Mouse (Mus musculus) common myeloid progenitor, adult 5-6 weeks (primary cell): ENCODE results near the gene Med23. TPM values are rescaled to one million over a fixed set of nuclear protein-coding genes. Genes with fewer than 3 reads are reported as not detected.

Source experiments
- ATAC-seq: replicated peaks from 2 replicates; pipeline ENCODE4 v1.8.0; 2016; ENCODE audit warnings: low read depth, mild to moderate bottlenecking, moderate TSS enrichment, inconsistent platforms; ENCODE audit not compliant: poor library complexity, severe bottlenecking
- total RNA-seq: library from RNA; stranded (forward); fragments of 200-1000, 187-1606 nt; gene quantifications from 2 replicates; pipeline ENCODE4 v1.2.3, GENCODE M21; 2017

Gene Med23
- total RNA-seq, 1 experiment from 2014 or later, result 27.5 TPM

GRCm38 (mm10) chr10:24958280-24959042 is 88.7 kb downstream of the Med23 start:
- ATAC-seq, result no peak

- ATAC-seq, result no peak
Observed at GRCm38 (mm10) chr10:24959043-24959916, 89.5 kb downstream of the Med23 start.

GRCm38 (mm10) chr10:24961112-24961511 is 91.3 kb downstream of the Med23 start:
- ATAC-seq, result 0 out of 2 replicates have a peak, but pooled peaks have one; percentile 50

GRCm38 (mm10) chr10:24961889-24962288 is 92.1 kb downstream of the Med23 start:
- no peak for ATAC-seq

Other genes with a start within 250 kb of the Med23 start
- 3.3 and 4.8 TPM in 2 replicates for gene Enpp1, start 157.8 kb upstream of the Med23 start, total RNA-seq
- gene Enpp3, start 27.2 kb upstream of the Med23 start, total RNA-seq, result 1.0 TPM in 1 of 2 replicates, not detected in the other
- not detected in 2 replicates for gene Arg1, start 57.5 kb downstream of the Med23 start, total RNA-seq